Mouse (Mus musculus) retina, postnatal 1 day (tissue): ENCODE measurements around the gene H2-M2.
"Not testable (repeated sequence)": the region's sequence is repeated elsewhere in the genome, so short reads cannot be mapped to it uniquely, and the experiment has no call there.

ENCODE experiments used
- DNase-seq: peaks from one replicate; pipeline ENCODE4 v3.0.0-alpha.2; 2012

H2-M2 gene

DNA sequence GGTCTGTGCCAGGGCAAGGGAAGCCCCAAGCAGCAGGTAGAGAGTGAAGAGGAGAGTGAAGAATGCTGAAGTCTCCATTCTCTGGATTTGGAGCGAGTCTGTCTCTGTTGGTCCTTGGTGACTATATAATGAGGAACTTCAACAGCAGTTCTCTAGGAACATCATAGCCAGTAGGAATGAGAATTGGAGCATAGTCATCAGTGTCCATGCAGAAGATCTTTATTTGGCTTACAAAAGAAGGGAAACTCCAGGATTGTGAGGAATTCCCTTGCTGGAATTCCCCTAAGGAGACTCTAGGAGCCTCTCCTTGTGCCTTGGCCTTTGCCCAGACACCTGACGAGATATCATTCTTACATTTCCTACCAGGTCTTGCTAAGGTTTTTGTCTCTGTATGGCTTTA is at the start of gene H2-M2:
Gene H2-M2 (minus strand): TSS at position 101 of the 400 bp plus-strand sequence.
- DNase-seq, result no peak

DNA sequence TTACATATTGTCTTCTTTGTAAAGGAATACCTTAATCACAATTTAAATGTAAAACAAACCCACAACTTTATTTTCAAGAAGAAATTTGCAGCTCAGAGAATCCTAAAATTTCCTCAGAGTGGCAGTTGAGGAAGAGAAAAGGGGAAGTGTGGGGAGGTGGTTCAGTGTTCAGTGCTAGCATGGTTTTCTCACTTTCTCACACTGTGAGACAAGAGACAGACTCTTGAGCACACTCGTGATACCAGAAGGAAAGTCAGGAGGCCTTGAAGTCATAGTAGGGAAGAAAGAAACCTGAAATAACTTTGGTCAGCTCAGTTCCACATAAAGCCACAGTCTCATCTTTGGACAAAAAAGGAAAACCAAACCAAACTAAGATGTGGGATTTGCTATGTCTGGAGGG is 42.1 kb upstream of the H2-M2 start:
- DNase-seq, result not testable (repeated sequence)

DNA sequence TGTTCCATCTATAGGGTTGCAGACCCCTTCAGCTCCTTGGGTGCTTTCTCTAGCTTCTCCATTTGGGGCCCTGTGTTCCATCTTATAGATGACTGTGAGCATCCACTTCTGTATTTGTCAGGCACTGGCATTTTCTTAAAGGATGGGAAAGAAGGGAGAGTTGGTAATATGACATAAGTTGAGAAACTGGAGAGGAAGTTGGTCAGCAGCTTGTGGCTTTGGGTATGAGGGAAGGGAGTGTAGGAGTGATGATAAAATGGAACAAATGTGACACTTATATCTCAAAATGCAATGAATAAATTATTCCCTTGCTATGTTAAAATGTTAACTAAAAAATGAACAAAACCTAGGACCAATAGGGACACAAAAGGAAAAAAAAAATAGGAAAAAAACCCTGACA is 41.3 kb upstream of the H2-M2 start:
- not testable (repeated sequence) for DNase-seq

DNA sequence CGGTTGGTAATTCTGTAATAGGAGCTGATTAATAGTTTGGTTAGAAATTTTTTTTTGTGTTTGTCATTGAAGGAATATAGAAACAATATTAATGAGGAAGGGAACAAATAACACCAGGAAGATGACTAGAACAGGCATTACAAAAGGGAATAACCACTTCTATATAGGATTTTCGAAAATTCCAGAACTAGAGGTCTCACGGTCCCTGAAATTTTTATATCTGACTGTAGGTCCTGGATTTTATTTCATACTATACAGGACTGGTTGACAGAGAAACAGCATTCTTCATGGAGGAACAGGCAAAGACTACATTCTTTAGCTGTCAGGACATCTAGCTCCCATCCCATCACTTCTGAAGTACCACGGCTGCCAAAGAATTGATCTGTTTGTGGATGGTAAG is 24.4 kb upstream of the H2-M2 start, which contains the start of gene Olfr111:
Gene Olfr111 (plus strand): TSS at position 301 of the 400 bp plus-strand sequence.
- no peak for DNase-seq

DNA sequence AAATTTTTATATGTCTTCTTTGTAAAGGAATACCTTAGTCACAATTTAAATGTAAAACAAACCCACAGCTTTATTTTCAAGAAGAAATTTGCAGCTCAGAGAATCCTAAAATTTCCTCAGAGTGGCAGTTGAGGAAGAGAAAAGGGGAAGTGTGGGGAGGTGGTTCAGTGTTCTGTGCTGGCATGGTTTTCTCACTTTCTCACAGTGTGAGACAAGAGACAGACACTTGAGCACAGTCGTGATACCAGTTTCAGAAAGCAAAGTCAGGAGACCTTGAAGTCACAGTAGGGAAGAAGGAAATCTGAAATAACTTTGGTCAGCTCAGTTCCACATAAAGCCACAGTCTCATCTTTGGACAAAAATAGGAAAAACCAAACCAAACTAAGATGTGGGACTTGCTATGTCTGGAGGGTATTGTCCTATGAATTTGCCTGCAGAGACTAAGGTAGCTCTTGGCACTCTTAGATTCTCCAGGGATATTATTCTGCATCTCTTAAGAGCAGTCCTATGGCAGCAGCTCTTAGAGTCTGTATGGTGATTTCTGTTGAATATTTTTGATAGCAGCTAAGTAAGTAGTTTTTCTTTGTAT is 8.7 kb upstream of the H2-M2 start, which contains the start of gene Olfr110:
Gene Olfr110 (plus strand): TSS at position 539 of the 589 bp plus-strand sequence.
- no peak for DNase-seq

DNA sequence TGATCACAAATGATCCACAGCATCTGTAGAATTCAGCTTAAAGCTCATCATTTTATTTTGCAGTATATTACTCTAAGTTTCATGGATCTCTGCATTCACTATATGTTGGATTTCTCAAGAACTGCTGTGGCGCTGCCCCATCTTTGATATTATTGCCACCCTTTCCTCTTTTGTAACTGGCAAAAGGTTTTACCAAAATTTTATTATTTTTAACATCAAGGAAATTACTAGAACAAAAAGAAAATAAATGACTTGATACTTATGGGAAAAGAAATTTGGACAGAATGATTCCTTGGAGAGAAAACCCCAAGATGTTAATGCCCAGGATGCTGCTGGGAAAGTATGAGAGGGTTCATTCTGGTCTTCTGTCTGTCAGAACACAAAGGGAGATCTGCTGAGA is 24.7 kb downstream of the H2-M2 start, which contains the start of gene Olfr109:
Gene Olfr109 (plus strand): TSS at position 301 of the 400 bp plus-strand sequence.
- no peak for DNase-seq

DNA sequence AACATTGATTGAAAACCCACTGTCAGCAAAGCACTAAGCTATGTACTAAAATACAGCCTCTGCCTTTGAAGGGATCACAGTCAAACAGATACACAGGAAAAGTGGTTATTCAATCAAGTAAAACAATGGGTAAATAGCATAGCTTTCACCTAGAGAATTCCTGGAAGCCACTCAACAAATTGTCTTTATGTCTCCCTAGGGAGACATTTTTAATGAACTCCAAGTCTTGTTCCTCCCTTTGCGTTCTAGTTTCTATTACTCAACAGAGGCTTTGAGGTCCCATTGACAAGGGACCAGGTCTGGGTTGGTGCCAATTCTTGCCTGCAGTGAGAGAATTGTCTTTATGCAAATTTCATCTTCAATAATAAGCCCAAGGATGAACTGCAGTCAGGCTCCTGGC is 38.2 kb downstream of the H2-M2 start, which contains the start of gene Olfr108:
Gene Olfr108 (plus strand): TSS at position 301 of the 400 bp plus-strand sequence.
- no peak for DNase-seq
